Mouse (Mus musculus): ENCODE measurements around the gene Stk11ip. TPM values are rescaled to one million over a fixed set of nuclear protein-coding genes. Genes with fewer than 3 reads are reported as not detected.

The Stk11ip gene
- polyA plus RNA-seq, 1 experiment from 2014 or later: 20.6 TPM

DNA sequence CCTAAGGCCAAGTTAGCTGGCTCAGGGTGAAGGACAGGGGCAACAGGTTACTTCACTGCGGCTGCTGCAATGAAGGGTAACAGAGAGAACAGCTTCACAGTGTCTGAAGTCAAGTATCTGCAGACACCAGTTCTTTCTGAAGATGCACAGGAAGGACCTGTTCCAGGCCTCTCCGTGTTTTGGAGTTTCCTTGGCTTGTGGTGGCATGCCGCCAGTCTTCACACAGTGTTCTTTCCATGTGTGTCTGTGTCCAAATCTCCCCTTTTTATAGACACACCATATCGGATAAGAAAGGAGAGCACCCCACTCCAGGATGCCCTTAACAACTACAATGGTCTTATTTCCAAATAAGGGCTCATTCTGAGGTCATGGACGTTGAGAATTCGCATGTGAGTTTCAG is 23.0 kb downstream of the Stk11ip start:
- H3K4me2 ChIP-seq (ENCODE audit: low read depth): no peak overlapping the region
- no peaks in the 10 kb centered on the region for H3K9me3 ChIP-seq (ENCODE audit: control insufficient read depth, low read length)
- 92% methylated on average over 6 of the region's 6 CpGs for WGBS
- no peaks in the 10 kb centered on the region for H3K36me3 ChIP-seq (ENCODE audit: control insufficient read depth, insufficient read depth, low read length)
- peaks cover 9% of the 10 kb centered on the region; the same call in 1 of the 2 replicates for H3K4me1 ChIP-seq (ENCODE audit: control insufficient read depth, insufficient read depth, low read length)
- no peak for DNase-seq (ENCODE audit: low spot score)
- H3K27ac ChIP-seq (ENCODE audit: low read depth, low read length): no peak overlapping the region
- H3K9ac ChIP-seq (ENCODE audit: low read length): no peak overlapping the region
- ATAC-seq (ENCODE audit: insufficient read depth, low FRiP score, low TSS enrichment): no peak
- H3K27me3 ChIP-seq (ENCODE audit: control insufficient read depth, insufficient read depth, low read length): no peaks in the 10 kb centered on the region
- no peak overlapping the region for H3K4me3 ChIP-seq (ENCODE audit: low read depth, low read length)

DNA sequence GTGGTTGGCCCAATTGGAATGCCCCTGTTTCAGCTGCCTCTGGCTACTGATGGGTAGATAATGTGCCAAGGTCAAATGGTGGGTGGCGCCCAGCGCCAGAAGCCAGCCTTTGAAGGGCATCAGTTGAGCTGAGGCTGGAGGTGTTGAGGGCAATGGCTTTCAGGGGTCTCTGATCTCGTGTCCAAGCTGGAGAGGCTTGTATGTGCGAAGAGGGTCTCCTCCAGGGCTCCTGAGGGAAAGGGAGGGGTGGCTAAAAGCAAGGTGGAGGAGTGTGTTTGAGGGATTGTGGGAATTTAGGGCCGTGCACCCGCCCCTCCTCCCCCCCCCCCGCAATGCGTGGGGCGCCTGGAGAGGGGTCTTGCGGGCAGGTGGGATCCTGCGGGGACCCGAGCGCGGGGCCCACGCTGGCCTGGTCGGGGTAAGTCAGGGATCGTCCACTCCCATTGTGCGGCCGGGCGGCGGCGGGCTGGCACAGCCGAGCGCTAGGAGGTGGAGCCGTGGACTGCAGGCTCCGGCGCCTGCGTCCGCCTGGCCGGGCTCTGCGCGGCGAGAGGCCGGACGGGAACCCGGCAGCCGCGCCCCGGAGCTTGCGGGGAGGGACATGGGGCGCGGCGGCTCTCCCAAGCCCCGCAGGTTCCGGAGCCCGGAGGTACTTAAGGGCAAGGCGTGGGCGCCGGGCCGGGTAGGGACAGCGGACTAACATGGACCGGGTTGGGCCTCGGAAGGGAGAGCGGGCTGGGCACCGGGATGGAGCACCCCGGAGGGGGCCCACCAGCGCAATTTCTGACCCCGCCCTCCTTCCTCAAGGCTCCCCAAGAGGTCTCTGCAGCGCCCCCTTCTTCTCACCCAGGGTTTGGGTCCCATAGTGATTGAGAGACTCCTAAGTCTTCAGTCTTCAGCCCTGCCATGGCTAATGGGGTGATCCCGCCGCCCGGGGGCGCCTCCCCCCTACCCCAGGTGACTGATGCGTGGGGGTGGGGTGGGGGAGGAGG is 24.9 kb downstream of the Stk11ip start, which contains the start of gene Slc4a3:
Gene Slc4a3, plus strand, starts transcription at position 302 of the 992 bp plus-strand sequence.
- Histone ChIP-seq H3K4me3 (ENCODE audit: low read depth, low read length) (peak within 1 kb of the TSS; percentile 72), H3K4me1 (ENCODE audit: control insufficient read depth, insufficient read depth, low read length) (peaks cover 9% of the 10 kb centered on the region; the same call in 1 of the 2 replicates), H3K36me3 (ENCODE audit: control insufficient read depth, insufficient read depth, low read length) (peaks cover 6% of the 10 kb centered on the region), H3K27me3 (ENCODE audit: control insufficient read depth, insufficient read depth, low read length) (no peaks in the 10 kb centered on the region), H3K4me2 (ENCODE audit: low read depth) (peak within 1 kb of the TSS; percentile 71), H3K9ac (ENCODE audit: low read length) (peak within 1 kb of the TSS; percentile 89), H3K9me3 (ENCODE audit: control insufficient read depth, low read length) (no peaks in the 10 kb centered on the region), H3K27ac (ENCODE audit: low read depth, low read length) (peak within 1 kb of the TSS; percentile 54)
- 2% methylated on average over 54 of the region's 64 CpGs for WGBS
- peak; percentile 81 for DNase-seq (ENCODE audit: low spot score)
- ATAC-seq (ENCODE audit: insufficient read depth, low FRiP score, low TSS enrichment): peak; percentile 86

DNA sequence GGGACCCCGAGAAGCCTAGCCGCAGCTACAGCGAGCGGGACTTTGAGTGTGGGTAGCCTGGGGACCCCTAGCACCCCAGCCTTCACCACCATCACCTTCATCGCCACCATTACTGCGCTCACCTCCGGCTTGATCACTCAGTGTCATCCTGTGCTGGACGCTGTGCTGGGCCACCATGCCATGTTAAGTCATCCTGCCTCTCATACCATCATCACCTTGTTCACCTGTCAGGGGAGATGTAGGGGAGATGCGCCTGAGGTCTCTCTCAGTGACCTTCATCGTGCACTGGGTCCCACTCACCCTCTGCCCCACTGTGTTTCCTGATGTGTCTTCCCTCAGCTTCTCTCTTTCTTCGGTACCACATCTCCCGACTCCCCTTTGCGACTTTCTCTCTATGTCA is 26.0 kb downstream of the Stk11ip start:
- H3K36me3 ChIP-seq (ENCODE audit: control insufficient read depth, insufficient read depth, low read length): peaks cover 8% of the 10 kb centered on the region
- WGBS: 93% methylated on average over 13 of the region's 13 CpGs
- H3K9me3 ChIP-seq (ENCODE audit: control insufficient read depth, low read length): no peaks in the 10 kb centered on the region
- H3K27ac ChIP-seq (ENCODE audit: low read depth, low read length): no peak overlapping the region
- H3K4me2 ChIP-seq (ENCODE audit: low read depth): no peak overlapping the region
- H3K4me1 ChIP-seq (ENCODE audit: control insufficient read depth, insufficient read depth, low read length): peaks cover 9% of the 10 kb centered on the region; the same call in 1 of the 2 replicates
- no peak for DNase-seq (ENCODE audit: low spot score)
- no peak for ATAC-seq (ENCODE audit: insufficient read depth, low FRiP score, low TSS enrichment)
- H3K27me3 ChIP-seq (ENCODE audit: control insufficient read depth, insufficient read depth, low read length): no peaks in the 10 kb centered on the region
- no peak overlapping the region for H3K9ac ChIP-seq (ENCODE audit: low read length)
- no peak overlapping the region; the same call in 1 of the 2 replicates for H3K4me3 ChIP-seq (ENCODE audit: low read depth, low read length)

DNA sequence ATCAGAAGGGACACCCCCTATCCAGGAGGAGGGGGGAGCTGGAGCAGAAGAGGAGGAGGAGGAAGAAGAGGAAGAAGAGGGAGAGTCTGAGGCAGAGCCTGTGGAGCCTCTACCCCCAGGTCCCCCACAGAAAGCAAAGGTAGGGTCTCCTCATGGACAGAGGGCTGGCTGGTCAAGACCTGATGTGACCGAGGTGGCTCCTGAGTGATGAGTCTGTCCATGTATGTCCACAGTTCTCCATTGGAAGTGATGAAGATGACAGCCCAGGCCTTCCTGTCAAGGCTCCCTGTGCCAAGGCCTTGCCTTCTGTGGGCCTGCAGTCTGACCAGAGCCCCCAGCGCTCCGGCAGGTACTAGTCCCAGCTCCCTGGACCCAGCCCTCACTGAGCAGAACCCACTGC is 26.8 kb downstream of the Stk11ip start:
- H3K4me2 ChIP-seq (ENCODE audit: low read depth): no peak overlapping the region
- 94% methylated on average over 3 of the region's 3 CpGs for WGBS
- no peaks in the 10 kb centered on the region for H3K9me3 ChIP-seq (ENCODE audit: control insufficient read depth, low read length)
- no peak overlapping the region for H3K27ac ChIP-seq (ENCODE audit: low read depth, low read length)
- peaks cover 8% of the 10 kb centered on the region for H3K36me3 ChIP-seq (ENCODE audit: control insufficient read depth, insufficient read depth, low read length)
- ATAC-seq (ENCODE audit: insufficient read depth, low FRiP score, low TSS enrichment): no peak
- H3K9ac ChIP-seq (ENCODE audit: low read length): no peak overlapping the region
- no peaks in the 10 kb centered on the region for H3K27me3 ChIP-seq (ENCODE audit: control insufficient read depth, insufficient read depth, low read length)
- H3K4me3 ChIP-seq (ENCODE audit: low read depth, low read length): no peak overlapping the region
- no peak for DNase-seq (ENCODE audit: low spot score)
- peaks cover 9% of the 10 kb centered on the region; the same call in 1 of the 2 replicates for H3K4me1 ChIP-seq (ENCODE audit: control insufficient read depth, insufficient read depth, low read length)

DNA sequence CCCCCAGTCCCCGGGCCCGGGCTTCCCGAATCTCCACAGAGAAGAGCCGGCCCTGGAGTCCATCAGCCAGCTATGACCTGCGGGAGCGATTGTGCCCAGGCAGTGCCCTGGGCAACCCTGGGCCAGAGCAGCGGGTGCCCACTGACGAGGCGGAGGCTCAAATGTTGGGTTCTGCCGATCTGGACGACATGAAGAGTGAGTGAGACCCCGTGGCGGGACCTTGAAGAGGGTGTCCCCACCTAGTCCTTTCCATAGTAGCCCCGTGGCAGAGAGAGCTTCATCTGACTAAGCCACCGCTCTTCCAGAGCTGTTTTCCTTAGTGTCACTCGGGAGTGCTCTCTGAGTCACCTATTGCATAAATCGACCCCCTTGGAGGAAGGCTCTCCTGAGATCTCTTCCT is 27.5 kb downstream of the Stk11ip start:
- H3K4me3 ChIP-seq (ENCODE audit: low read depth, low read length): no peak overlapping the region
- H3K4me2 ChIP-seq (ENCODE audit: low read depth): no peak overlapping the region
- peaks cover 9% of the 10 kb centered on the region; the same call in 1 of the 2 replicates for H3K4me1 ChIP-seq (ENCODE audit: control insufficient read depth, insufficient read depth, low read length)
- H3K9me3 ChIP-seq (ENCODE audit: control insufficient read depth, low read length): no peaks in the 10 kb centered on the region
- no peak for DNase-seq (ENCODE audit: low spot score)
- H3K27ac ChIP-seq (ENCODE audit: low read depth, low read length): no peak overlapping the region
- WGBS: 92% methylated on average over 17 of the region's 17 CpGs
- no peaks in the 10 kb centered on the region for H3K27me3 ChIP-seq (ENCODE audit: control insufficient read depth, insufficient read depth, low read length)
- H3K9ac ChIP-seq (ENCODE audit: low read length): no peak overlapping the region
- ATAC-seq (ENCODE audit: insufficient read depth, low FRiP score, low TSS enrichment): no peak
- H3K36me3 ChIP-seq (ENCODE audit: control insufficient read depth, insufficient read depth, low read length): peaks cover 8% of the 10 kb centered on the region

DNA sequence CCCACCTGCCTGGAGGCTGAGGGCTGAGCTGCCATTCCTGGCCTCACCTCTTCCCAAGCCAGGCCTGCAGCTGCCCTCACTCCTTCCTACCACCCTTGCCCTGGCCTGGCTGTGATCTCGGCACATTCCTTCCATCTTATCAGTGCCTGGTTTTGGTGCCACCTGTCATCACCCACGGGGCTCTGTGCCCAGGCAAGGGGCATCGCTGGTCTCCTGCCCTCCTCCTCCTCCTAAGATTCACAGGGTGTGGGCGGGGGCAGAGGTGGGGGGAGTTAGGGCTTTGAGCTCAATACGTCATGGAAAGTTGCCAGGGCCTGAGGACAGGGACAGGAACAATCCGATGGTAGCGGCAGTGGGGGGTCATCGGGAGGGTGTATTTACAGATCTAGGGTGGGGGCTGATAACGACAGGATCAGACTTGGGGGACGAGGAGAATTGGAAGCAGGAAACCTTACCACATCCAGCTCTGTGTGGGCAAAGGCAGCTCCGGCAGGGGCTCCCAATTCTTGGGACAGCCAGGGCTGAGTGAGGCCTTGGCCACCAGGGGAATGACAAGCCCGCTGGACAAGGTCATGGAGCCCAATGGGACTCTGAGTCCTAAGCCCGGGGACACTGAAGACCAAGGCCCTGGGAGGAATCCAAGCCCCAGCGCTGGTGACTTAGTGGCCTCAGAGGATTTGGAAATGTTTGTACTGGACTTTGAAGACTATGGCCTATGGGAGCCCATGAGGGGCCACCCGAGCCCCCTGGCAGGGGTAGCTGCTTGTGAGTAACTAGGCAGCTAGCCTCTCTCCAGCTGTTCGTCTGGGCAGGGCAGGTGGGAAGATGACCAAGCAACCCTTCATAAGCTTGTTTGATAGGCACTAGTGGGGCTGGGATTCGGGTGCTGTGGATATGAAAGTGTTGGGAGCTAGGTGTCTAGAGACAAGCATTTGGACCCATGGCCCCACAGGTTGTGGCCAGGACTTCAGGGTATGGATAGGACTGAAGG is 28.3 kb downstream of the Stk11ip start:
- Histone ChIP-seq H3K4me3 (ENCODE audit: low read depth, low read length) (no peak overlapping the region), H3K9ac (ENCODE audit: low read length) (no peak overlapping the region), H3K27me3 (ENCODE audit: control insufficient read depth, insufficient read depth, low read length) (no peaks in the 10 kb centered on the region), H3K36me3 (ENCODE audit: control insufficient read depth, insufficient read depth, low read length) (peaks cover 8% of the 10 kb centered on the region), H3K9me3 (ENCODE audit: control insufficient read depth, low read length) (no peaks in the 10 kb centered on the region), H3K4me1 (ENCODE audit: control insufficient read depth, insufficient read depth, low read length) (peaks cover 9% of the 10 kb centered on the region; the same call in 1 of the 2 replicates), H3K27ac (ENCODE audit: low read depth, low read length) (no peak overlapping the region), H3K4me2 (ENCODE audit: low read depth) (no peak overlapping the region)
- WGBS: 87% methylated on average over 17 of the region's 17 CpGs
- no peak for DNase-seq (ENCODE audit: low spot score)
- no peak for ATAC-seq (ENCODE audit: insufficient read depth, low FRiP score, low TSS enrichment)

DNA sequence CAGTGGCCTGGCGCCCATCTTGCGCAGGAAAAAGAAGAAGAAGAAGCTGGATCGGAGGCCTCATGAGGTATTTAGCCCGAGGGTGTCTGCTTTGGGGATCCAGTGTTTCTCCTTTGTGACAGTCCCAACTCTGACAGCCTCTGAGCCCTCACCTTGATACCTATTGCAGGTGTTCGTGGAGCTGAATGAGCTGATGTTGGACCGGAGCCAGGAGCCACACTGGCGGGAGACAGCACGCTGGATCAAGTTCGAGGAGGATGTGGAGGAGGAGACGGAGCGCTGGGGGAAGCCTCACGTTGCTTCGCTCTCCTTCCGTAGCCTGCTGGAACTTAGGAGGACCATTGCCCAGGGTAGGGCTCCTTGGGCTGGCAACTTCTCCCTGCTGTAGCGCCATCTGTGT is 29.3 kb downstream of the Stk11ip start:
- whole genome bisulfite sequencing: 94% methylated on average over 15 of the region's 15 CpGs
- no peak for ATAC-seq (ENCODE audit: insufficient read depth, low FRiP score, low TSS enrichment)

DNA sequence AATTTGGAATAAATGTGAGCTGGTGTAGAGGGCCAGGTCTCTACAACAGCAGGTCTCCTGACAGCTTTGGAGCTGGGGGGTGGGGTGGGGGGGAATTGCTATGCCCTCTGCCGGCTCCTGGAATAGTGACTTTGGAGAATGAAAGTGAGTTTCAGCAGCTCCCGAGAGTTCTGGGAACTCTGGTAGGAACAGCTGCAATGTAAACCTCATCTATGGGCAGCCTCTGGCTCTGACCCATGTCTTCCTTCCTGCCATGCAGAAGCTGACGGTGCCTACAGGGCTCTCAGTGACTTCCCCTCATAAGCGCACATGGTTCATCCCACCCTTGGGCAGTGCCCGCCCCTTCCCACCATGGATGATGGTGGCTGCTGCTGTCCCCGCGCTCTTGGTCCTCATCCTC is 34.4 kb downstream of the Stk11ip start:
- H3K9ac ChIP-seq (ENCODE audit: low read length): no peak overlapping the region
- no peak overlapping the region for H3K4me3 ChIP-seq (ENCODE audit: low read depth, low read length)
- H3K36me3 ChIP-seq (ENCODE audit: control insufficient read depth, insufficient read depth, low read length): peaks cover 7% of the 10 kb centered on the region
- no peak overlapping the region for H3K4me2 ChIP-seq (ENCODE audit: low read depth)
- H3K9me3 ChIP-seq (ENCODE audit: control insufficient read depth, low read length): no peaks in the 10 kb centered on the region
- WGBS: 94% methylated on average over 7 of the region's 7 CpGs
- H3K27me3 ChIP-seq (ENCODE audit: control insufficient read depth, insufficient read depth, low read length): no peaks in the 10 kb centered on the region
- DNase-seq (ENCODE audit: low spot score) (no peak), ATAC-seq (ENCODE audit: insufficient read depth, low FRiP score, low TSS enrichment) (no peak)
- H3K4me1 ChIP-seq (ENCODE audit: control insufficient read depth, insufficient read depth, low read length): peaks cover 6% of the 10 kb centered on the region; the same call in 1 of the 2 replicates
- H3K27ac ChIP-seq (ENCODE audit: low read depth, low read length): no peak overlapping the region

More for the DNA sequence above, 29.3 kb downstream of the Stk11ip start:
- Histone ChIP-seq H3K4me3 (ENCODE audit: low read depth, low read length) (no peak overlapping the region), H3K4me1 (ENCODE audit: control insufficient read depth, insufficient read depth, low read length) (peaks cover 9% of the 10 kb centered on the region; the same call in 1 of the 2 replicates), H3K36me3 (ENCODE audit: control insufficient read depth, insufficient read depth, low read length) (peaks cover 8% of the 10 kb centered on the region), H3K27ac (ENCODE audit: low read depth, low read length) (no peak overlapping the region), H3K9me3 (ENCODE audit: control insufficient read depth, low read length) (no peaks in the 10 kb centered on the region), H3K27me3 (ENCODE audit: control insufficient read depth, insufficient read depth, low read length) (no peaks in the 10 kb centered on the region), H3K9ac (ENCODE audit: low read length) (no peak overlapping the region), H3K4me2 (ENCODE audit: low read depth) (no peak overlapping the region)
- no peak for DNase-seq (ENCODE audit: low spot score)
